Mouse (Mus musculus): ENCODE measurements around the gene Spns1. TPM values are rescaled to one million over a fixed set of nuclear protein-coding genes. Genes with fewer than 3 reads are reported as not detected.

Gene Spns1
- polyA plus RNA-seq, 2 experiments: 47.0 to 158 TPM

- no peak overlapping the region for H3K4me3 ChIP-seq (replicated peaks; ENCODE audit: low read length)
- no peaks in the 10 kb centered on the region for H3K9me3 ChIP-seq (ENCODE audit: control insufficient read depth, low read length)
- H3K27ac ChIP-seq (replicated peaks; ENCODE audit: low read depth, low read length): no peak overlapping the region
- no peak overlapping the region for H3K9ac ChIP-seq (ENCODE audit: low read depth, low read length, severe bottlenecking)
- no peak overlapping the region for H3K4me2 ChIP-seq (replicated peaks; ENCODE audit: low read depth, low read length, severe bottlenecking)
- no peak for TF ChIP-seq POLR2A (IDR thresholded peaks at IDR 0.05; ENCODE audit: borderline replicate concordance, extremely low read depth, insufficient read depth, insufficient read length)
- DNase-seq (ENCODE audit: low spot score) (no peak), ATAC-seq (ENCODE audit: low FRiP score, low read depth) (no peak)
- H3K36me3 ChIP-seq (ENCODE audit: control insufficient read depth, insufficient read depth, low read length): peaks cover 61% of the 10 kb centered on the region
- H3K27me3 ChIP-seq (ENCODE audit: control insufficient read depth, insufficient read depth, low read length): no peaks in the 10 kb centered on the region
- no peaks in the 10 kb centered on the region for H3K4me1 ChIP-seq (ENCODE audit: control insufficient read depth, insufficient read depth, low read length)
- 94% methylated on average over 1 of the region's 1 CpGs for WGBS
Measured at GRCm38 (mm10) chr7:126388185-126388584, 10.9 kb upstream of the Spns1 start.

DNA sequence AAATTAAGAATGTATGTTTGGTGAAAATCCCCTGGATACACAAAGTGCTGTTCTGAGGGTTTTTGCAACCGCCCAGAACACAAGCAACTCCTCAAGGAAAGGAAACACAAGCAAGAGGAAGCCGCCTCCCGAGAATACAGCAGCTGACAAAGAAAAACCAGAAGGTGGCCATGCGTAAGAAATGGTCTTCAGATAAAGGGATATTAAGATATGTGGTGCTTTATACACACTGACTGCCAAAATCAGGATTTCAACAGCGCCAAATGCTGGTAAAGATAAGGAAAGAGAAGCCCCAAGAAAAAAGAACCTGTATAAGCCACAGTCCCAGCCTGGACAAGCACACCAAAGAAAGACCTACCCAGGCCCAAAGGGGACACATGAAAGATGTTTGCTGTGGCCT, 6.3 kb upstream of the Spns1 start:
- peaks cover 34% of the 10 kb centered on the region for H3K36me3 ChIP-seq (ENCODE audit: control insufficient read depth, insufficient read depth, low read length)
- TF ChIP-seq POLR2A (IDR thresholded peaks at IDR 0.05; ENCODE audit: borderline replicate concordance, extremely low read depth, insufficient read depth, insufficient read length): no peak
- no peaks in the 10 kb centered on the region for H3K4me1 ChIP-seq (ENCODE audit: control insufficient read depth, insufficient read depth, low read length)
- H3K9ac ChIP-seq (ENCODE audit: low read depth, low read length, severe bottlenecking): no peak overlapping the region
- no peak overlapping the region for H3K27ac ChIP-seq (replicated peaks; ENCODE audit: low read depth, low read length)
- H3K27me3 ChIP-seq (ENCODE audit: control insufficient read depth, insufficient read depth, low read length): no peaks in the 10 kb centered on the region
- 92% methylated on average over 5 of the region's 5 CpGs for WGBS
- H3K4me3 ChIP-seq (replicated peaks; ENCODE audit: low read length): no peak overlapping the region
- ATAC-seq (ENCODE audit: low FRiP score, low read depth) (no peak), DNase-seq (ENCODE audit: low spot score) (no peak)
- no peak overlapping the region for H3K4me2 ChIP-seq (replicated peaks; ENCODE audit: low read depth, low read length, severe bottlenecking)
- H3K9me3 ChIP-seq (ENCODE audit: control insufficient read depth, low read length): no peaks in the 10 kb centered on the region

DNA sequence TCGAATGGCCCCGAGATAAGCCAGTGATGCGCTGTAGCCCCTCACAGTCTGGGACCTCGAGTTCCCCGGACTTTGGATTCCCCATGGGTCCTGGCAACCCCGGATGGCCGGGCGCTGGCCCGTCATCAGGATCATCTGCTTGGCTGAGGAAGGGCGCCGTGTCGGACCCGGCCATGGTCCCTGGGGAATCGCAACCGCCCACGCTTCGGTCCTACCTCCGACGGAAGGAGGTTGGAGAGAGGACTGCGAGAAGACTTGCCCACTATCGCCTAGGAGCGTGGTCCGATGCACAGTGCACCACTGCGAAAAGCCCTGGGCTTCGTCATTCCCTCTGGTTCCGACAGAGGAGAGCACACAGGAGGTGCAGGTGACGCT, 360 bp downstream of the Spns1 start:
- peak overlapping the region; percentile 86 for H3K4me3 ChIP-seq (replicated peaks; ENCODE audit: low read length)
- H3K4me1 ChIP-seq (ENCODE audit: control insufficient read depth, insufficient read depth, low read length): peaks cover 7% of the 10 kb centered on the region
- peak; percentile 31 for ATAC-seq (ENCODE audit: low FRiP score, low read depth)
- 2% methylated on average over 27 of the region's 27 CpGs for WGBS
- no peak for TF ChIP-seq POLR2A (IDR thresholded peaks at IDR 0.05; ENCODE audit: borderline replicate concordance, extremely low read depth, insufficient read depth, insufficient read length)
- no peak overlapping the region for H3K27ac ChIP-seq (replicated peaks; ENCODE audit: low read depth, low read length)
- peaks cover 26% of the 10 kb centered on the region for H3K36me3 ChIP-seq (ENCODE audit: control insufficient read depth, insufficient read depth, low read length)
- H3K27me3 ChIP-seq (ENCODE audit: control insufficient read depth, insufficient read depth, low read length): no peaks in the 10 kb centered on the region
- no peaks in the 10 kb centered on the region for H3K9me3 ChIP-seq (ENCODE audit: control insufficient read depth, low read length)
- H3K4me2 ChIP-seq (replicated peaks; ENCODE audit: low read depth, low read length, severe bottlenecking): peak overlapping the region; percentile 96
- peak overlapping the region; percentile 81 for H3K9ac ChIP-seq (ENCODE audit: low read depth, low read length, severe bottlenecking)
- DNase-seq (ENCODE audit: low spot score): no peak

DNA sequence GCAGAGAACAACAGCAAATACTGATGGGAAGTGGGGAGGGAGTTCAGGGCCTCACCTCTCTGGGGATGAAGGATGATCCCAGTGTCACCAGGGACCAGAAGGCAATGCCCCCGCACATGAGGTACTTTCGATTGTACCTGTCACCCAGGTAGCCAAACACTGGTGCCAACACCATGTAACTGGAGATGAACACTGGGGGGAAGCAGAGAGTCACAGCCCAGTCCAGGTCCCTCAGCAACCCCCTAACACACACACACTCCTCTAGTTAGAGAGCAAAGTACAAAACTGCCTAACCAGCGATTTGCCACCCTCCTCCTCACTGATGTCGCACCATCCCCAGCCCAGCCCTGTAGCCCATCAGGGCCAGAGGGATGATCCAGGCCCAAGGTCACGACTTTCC, 2.2 kb downstream of the Spns1 start:
- TF ChIP-seq POLR2A (IDR thresholded peaks at IDR 0.05; ENCODE audit: borderline replicate concordance, extremely low read depth, insufficient read depth, insufficient read length): no peak
- 73% methylated on average over 5 of the region's 5 CpGs for WGBS
- peaks cover 45% of the 10 kb centered on the region for H3K36me3 ChIP-seq (ENCODE audit: control insufficient read depth, insufficient read depth, low read length)
- DNase-seq (ENCODE audit: low spot score): no peak
- no peak overlapping the region for H3K4me3 ChIP-seq (replicated peaks; ENCODE audit: low read length)
- no peak overlapping the region for H3K9ac ChIP-seq (ENCODE audit: low read depth, low read length, severe bottlenecking)
- H3K4me2 ChIP-seq (replicated peaks; ENCODE audit: low read depth, low read length, severe bottlenecking): no peak overlapping the region
- ATAC-seq (ENCODE audit: low FRiP score, low read depth): no peak
- no peaks in the 10 kb centered on the region for H3K27me3 ChIP-seq (ENCODE audit: control insufficient read depth, insufficient read depth, low read length)
- H3K4me1 ChIP-seq (ENCODE audit: control insufficient read depth, insufficient read depth, low read length): peaks cover 7% of the 10 kb centered on the region
- H3K27ac ChIP-seq (replicated peaks; ENCODE audit: low read depth, low read length): no peak overlapping the region
- no peaks in the 10 kb centered on the region for H3K9me3 ChIP-seq (ENCODE audit: control insufficient read depth, low read length)

DNA sequence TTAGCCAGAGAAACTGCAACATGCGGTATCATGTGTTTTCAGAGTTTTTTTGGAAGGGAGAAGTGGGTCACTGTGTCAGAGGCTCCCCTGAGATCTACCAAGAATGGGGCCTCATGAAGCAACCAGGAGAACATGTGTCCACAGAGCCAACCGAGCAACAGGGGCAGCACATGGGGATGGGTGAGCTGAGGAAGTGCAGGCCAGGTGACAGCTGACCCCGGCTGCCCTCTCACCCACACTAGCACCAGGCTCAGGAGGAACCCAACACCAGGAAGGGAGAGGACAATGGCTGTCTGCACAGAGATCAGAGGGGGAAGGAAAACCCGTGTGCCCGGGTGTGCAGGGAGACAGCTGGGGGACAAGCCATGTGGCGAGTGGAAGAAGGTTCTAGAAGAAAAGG, 2.7 kb downstream of the Spns1 start:
- Histone ChIP-seq H3K27me3 (ENCODE audit: control insufficient read depth, insufficient read depth, low read length) (no peaks in the 10 kb centered on the region), H3K27ac (replicated peaks; ENCODE audit: low read depth, low read length) (no peak overlapping the region), H3K9ac (ENCODE audit: low read depth, low read length, severe bottlenecking) (no peak overlapping the region), H3K4me3 (replicated peaks; ENCODE audit: low read length) (no peak overlapping the region), H3K36me3 (ENCODE audit: control insufficient read depth, insufficient read depth, low read length) (peaks cover 49% of the 10 kb centered on the region), H3K9me3 (ENCODE audit: control insufficient read depth, low read length) (no peaks in the 10 kb centered on the region), H3K4me1 (ENCODE audit: control insufficient read depth, insufficient read depth, low read length) (peaks cover 7% of the 10 kb centered on the region), H3K4me2 (replicated peaks; ENCODE audit: low read depth, low read length, severe bottlenecking) (no peak overlapping the region)
- no peak for TF ChIP-seq POLR2A (IDR thresholded peaks at IDR 0.05; ENCODE audit: borderline replicate concordance, extremely low read depth, insufficient read depth, insufficient read length)
- WGBS: 84% methylated on average over 6 of the region's 6 CpGs
- DNase-seq (ENCODE audit: low spot score): no peak
- no peak for ATAC-seq (ENCODE audit: low FRiP score, low read depth)

- Histone ChIP-seq H3K36me3 (ENCODE audit: control insufficient read depth, insufficient read depth, low read length) (peaks cover 50% of the 10 kb centered on the region), H3K27ac (replicated peaks; ENCODE audit: low read depth, low read length) (no peak overlapping the region), H3K4me2 (replicated peaks; ENCODE audit: low read depth, low read length, severe bottlenecking) (no peak overlapping the region), H3K9me3 (ENCODE audit: control insufficient read depth, low read length) (no peaks in the 10 kb centered on the region), H3K27me3 (ENCODE audit: control insufficient read depth, insufficient read depth, low read length) (no peaks in the 10 kb centered on the region), H3K9ac (ENCODE audit: low read depth, low read length, severe bottlenecking) (no peak overlapping the region), H3K4me1 (ENCODE audit: control insufficient read depth, insufficient read depth, low read length) (peaks cover 7% of the 10 kb centered on the region), H3K4me3 (replicated peaks; ENCODE audit: low read length) (no peak overlapping the region)
- WGBS: 87% methylated on average over 9 of the region's 9 CpGs
- ATAC-seq (ENCODE audit: low FRiP score, low read depth): no peak
- no peak for TF ChIP-seq POLR2A (IDR thresholded peaks at IDR 0.05; ENCODE audit: borderline replicate concordance, extremely low read depth, insufficient read depth, insufficient read length)
- no peak for DNase-seq (ENCODE audit: low spot score)
Measured at GRCm38 (mm10) chr7:126373007-126373406, 4.2 kb downstream of the Spns1 start.

Data from limb, embryonic 14.5 days (tissue).